Mouse (Mus musculus): ENCODE data around the gene Elovl5.

The Elovl5 gene

GRCm38 (mm10) chr9:77917074-77917621, at the start of gene Elovl5:
Gene Elovl5 (plus strand): TSS chr9:77917364.
- peak; percentile 96 for DNase-seq

DNA sequence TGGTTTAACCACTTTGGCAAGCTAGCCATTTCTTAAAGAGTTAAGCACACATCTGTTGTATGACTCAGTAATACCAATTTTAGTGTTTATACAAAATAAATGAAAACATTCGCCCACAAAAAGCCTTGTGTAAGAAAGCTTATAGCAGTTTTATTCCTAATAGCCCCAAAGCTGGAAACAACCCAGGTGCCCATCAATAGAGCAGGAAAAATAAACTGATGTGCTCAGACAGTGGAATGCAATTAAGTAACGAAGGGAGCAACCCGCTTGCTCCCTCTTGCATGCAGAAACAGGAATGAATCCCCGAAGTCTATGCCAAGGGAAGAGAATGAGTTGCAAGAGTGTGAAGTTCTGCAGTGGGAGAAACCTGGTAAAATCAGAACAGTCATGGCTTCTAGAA, 25.7 kb upstream of the Elovl5 start:
- no peak for DNase-seq

- no peak for DNase-seq
These were observed 18.6 kb upstream of the Elovl5 start for GRCm38 (mm10) chr9:77898551-77898950.

GRCm38 (mm10) chr9:77904133-77904532, 13.0 kb upstream of the Elovl5 start:
- DNase-seq = no peak

- DNase-seq = no peak
These were observed 7.4 kb upstream of the Elovl5 start for GRCm38 (mm10) chr9:77909572-77910269.

DNA sequence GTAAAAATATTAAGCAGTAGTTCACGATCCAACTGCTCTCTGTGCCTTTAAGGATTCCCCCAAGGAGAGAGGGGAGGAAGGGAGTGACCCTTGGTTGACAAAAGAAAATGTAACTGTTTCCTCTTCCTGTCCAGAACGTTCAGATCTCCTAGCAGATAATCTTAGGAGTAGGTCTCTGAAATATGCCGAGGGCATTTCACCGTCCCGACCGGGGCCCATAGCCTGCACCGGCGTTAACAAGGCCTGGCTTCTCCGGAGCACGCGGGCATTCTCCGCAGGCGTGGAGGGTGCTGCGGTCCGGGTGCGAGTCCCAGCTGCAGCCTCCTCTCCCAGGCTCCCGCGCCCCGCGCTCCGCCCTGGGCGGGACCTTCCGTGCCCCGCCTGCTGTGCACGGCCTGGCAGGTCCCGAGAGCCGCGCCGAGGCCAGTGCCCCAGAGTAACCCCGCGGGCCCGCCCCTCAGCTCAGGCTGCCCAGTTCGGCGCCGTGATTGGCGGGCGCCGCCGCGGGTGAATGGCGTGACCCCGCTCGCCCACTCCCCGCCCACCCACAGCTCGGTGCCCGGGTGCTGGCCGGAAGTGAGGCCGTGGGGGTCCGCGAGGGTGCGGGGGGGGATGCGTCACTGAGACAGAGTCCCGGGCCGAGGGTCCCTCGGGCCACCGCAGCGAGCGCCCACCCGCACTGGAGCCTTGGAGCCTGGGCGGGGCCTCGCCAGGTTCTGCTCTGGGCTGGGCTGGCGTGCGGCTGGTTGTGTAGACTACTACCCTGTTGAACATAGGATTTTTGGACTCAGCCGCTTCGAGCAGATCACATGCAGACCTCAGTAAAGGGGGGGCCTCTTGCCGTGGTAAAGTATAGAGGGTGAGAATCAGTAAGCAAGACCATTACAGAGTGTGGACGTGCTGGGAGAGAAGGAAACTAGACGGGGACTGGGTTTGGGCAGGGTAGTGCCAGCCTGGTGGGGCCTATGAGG, 6.6 kb upstream of the Elovl5 start:
- peak; percentile 83 for DNase-seq

GRCm38 (mm10) chr9:77911508-77912229, 5.5 kb upstream of the Elovl5 start:
- no peak for DNase-seq

GRCm38 (mm10) chr9:77912246-77912645, 4.9 kb upstream of the Elovl5 start:
- no peak for DNase-seq

- no peak for DNase-seq
These were observed 2.5 kb upstream of the Elovl5 start for GRCm38 (mm10) chr9:77914616-77915015.

DNA sequence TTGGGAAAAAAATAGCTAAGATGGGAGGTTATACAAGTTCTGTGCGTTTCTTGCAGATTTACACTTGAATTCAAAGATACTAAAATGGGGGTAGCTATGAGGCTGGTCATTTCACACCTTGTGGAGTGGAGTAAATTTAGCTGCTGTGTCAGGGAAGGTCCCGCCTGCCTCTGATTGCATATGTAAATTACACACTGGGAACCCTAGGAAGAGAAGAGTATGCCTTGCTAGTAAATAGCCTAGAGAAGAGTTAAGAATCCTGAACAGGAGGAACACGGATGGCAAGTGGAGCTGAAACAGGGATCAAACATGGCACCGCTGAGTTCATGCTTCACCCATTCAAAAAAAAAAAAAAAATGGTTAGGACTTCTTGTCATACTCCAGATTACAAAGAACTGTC, 1.4 kb upstream of the Elovl5 start:
- DNase-seq = no peak

- DNase-seq = no peak
These were observed 513 bp downstream of the Elovl5 start for GRCm38 (mm10) chr9:77917622-77918131.

DNA sequence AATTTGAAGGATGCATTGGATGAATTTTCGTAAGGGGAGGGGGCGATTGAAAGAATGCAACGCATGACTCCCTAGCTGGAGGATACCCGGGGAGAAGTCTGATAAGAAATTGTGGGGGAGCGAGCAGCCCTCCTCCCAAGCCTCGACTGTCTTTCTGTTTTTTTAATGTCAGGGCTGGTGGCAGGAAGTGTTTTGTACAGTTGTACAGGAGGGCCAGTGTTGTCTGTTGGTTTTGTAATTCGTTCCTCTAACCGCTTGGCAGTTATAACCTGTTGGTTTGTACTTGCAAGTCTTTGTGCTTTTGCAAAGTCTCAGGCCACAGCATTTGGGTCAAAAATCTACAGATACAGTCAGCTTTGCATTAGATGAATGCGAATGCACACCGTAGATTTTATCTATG, 1.0 kb downstream of the Elovl5 start:
- DNase-seq = no peak

- DNase-seq = no peak
These were observed 2.0 kb downstream of the Elovl5 start for GRCm38 (mm10) chr9:77918961-77919670.

GRCm38 (mm10) chr9:77920481-77920880, 3.3 kb downstream of the Elovl5 start:
- DNase-seq = no peak

DNA sequence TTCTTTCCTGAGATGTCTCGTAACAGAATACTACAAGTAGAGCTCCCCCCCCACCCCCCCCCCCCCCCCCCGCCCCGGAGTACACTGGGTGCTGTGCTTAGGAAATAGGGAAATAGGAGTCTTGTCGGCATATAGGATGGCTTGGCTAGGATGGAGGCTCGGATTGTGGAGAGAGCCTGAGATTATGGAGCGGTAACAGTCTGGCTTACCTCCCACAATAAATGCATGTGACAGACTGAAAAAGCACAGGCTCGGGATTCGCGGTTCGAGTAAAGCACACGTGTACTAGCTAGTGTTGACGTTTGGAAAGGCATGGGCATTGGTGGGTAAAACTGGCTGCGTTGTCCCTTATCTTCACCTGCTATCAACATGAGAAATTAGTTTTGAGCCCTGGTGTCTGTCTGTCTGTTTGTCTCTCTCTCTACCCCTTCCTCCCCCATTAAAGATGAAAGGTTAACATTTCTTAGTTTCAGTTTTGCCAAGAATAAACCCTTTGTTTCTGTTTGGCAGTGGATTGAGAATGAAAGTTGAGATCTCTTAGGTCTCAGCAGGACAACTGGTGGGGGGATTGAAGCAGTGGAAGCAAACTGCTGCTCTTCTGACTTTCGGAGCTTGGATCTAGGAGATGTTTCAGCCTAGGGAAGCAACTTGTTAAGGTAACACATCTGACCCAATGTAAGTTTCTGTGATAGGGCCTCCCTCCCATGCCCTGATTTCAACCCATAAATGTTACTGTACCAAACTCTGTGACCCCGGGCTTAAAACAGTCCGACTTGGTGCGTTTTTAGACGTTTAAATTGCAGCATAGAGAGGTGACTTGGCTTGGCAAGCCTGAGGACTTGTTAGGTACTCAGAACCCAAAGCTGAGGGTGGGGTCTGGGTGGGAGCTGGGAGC, 4.4 kb downstream of the Elovl5 start:
- no peak for DNase-seq

GRCm38 (mm10) chr9:77923774-77924173, 6.6 kb downstream of the Elovl5 start:
- DNase-seq = no peak

DNA sequence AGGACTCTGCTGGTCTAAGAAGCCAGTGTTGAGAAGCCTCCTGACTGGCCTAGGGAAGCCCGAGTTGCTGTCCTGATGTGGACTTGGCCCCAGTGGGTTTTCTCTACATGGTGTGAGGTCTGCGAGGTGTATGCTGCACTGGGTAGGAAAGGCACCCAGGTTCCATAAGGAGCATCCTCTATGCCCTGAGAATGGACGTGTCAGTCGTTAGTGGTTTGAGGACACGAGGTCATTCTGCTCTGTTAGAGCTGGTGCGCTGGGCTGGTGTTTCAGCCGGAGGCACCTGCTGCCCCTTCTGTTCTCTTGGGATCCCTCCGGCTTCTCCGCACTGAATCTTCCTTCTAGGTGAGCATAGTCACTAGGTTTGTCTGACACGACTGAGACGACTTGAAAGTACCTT, 7.0 kb downstream of the Elovl5 start:
- DNase-seq = no peak

- DNase-seq = no peak
These were observed 9.0 kb downstream of the Elovl5 start for GRCm38 (mm10) chr9:77926151-77926550.

- DNase-seq = no peak
These were observed 9.7 kb downstream of the Elovl5 start for GRCm38 (mm10) chr9:77926911-77927310.

DNA sequence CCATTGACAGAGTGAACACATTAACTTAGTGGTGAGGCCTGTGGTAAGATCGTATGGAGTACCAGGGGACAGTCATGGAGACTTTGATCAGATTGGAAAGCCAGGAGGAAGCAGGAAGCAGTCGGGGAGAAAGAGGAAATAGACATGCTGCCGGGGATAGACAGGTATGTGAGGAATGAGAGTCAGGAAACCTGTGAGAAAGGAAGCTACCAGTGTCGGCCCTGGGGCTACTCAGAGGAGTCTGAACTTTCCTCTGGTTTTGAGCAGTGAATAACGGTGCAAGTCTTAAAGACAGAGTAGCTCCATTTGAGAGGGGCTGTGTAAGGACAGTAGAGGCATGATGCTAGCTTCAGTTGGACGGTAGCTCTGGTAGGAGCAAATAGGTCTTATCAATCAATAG, 10.3 kb downstream of the Elovl5 start:
- no peak for DNase-seq

GRCm38 (mm10) chr9:77928769-77929168, 11.6 kb downstream of the Elovl5 start:
- DNase-seq = no peak
